Mouse (Mus musculus): ENCODE measurements around the gene Abce1. TPM values are rescaled to one million over a fixed set of nuclear protein-coding genes. Genes with fewer than 3 reads are reported as not detected.
"Not testable (repeated sequence)": the region's sequence is repeated elsewhere in the genome, so short reads cannot be mapped to it uniquely, and the experiment has no call there.

Gene Abce1
- polyA plus RNA-seq, 1 experiment from 2014 or later: 102 TPM

DNA sequence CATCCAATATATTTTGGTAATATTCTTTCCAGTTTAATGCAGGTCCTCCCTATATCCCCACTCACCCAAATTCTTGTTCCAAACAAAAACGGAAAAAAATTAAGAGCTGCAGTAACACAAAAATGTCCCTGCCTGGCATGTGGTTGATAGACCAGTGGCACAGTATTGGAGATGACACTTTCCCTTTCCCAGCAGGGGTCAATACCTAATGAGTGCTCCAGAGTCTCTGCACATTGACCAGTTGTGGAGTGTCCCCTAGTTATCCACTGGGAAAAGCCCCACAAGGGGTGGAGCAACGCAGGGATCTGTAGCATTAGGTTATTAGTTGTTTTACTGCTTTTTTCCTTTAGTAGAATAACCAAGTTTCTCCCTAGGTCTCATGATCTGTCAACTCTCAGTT lies 30.6 kb downstream of the Abce1 start:
- 45% methylated on average over 2 of the region's 2 CpGs for WGBS
- Histone ChIP-seq H3K36me3 (peaks cover 54% of the 10 kb centered on the region), H3K27me3 (ENCODE audit: insufficient read depth, poor library complexity, severe bottlenecking) (no peaks in the 10 kb centered on the region), H3K4me3 (peak overlapping the region; percentile 46), H3K9me3 (no peaks in the 10 kb centered on the region), H3K4me1 (replicated peaks) (peaks cover 12% of the 10 kb centered on the region), H3K27ac (no peak overlapping the region)
- DNase-seq (ENCODE audit: low spot score): no peak

DNA sequence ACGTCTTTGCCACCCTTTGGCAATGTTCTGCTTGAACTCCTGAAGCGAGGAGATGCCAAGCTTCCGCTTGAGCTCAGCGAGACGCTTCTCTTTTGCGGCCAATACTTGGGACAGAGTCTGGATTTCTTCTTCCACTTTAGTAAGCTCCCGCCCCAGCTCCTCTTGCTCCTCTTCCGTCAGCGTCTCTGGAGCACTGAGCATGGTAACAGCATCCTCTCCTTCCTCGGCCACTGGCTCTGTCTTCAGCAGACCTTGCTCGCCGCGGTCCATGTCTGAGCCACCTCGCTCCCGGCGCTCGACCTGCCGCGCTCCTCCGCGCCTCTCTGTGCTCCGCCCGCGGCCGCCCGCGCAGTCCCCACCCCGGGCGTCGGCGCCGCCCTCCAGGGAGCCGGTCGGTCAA lies 31.0 kb downstream of the Abce1 start:
- Histone ChIP-seq H3K4me3 (peak overlapping the region; percentile 46), H3K9me3 (no peaks in the 10 kb centered on the region), H3K27ac (no peak overlapping the region), H3K4me1 (replicated peaks) (peaks cover 12% of the 10 kb centered on the region), H3K27me3 (ENCODE audit: insufficient read depth, poor library complexity, severe bottlenecking) (no peaks in the 10 kb centered on the region), H3K36me3 (peaks cover 52% of the 10 kb centered on the region)
- WGBS: 13% methylated on average over 34 of the region's 34 CpGs
- DNase-seq (ENCODE audit: low spot score): peak; percentile 20

DNA sequence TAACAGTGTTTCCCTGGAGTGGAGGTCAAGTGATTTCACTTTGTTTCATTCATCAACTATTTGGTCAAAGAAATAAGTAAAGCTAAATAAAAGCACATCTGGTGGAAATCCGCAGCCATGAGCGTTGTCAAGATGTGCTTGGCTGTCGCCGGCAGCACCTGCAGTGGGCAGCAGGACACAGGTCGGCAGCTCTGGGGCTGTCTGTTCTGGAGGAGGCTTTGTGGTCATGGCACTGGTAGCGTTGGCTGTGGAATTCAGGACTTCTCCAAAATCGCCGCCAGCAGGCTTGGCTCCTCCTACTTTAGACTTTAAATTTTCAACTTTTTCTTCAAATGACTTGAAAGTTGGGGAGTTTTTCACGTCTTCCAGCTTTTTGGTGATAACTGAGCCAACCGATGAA lies 31.5 kb downstream of the Abce1 start:
- not testable (repeated sequence) for DNase-seq (ENCODE audit: low spot score); H3K27me3 ChIP-seq (ENCODE audit: insufficient read depth, poor library complexity, severe bottlenecking); H3K9me3 ChIP-seq; H3K27ac ChIP-seq
- peaks cover 52% of the 10 kb centered on the region for H3K36me3 ChIP-seq
- H3K4me1 ChIP-seq (replicated peaks): peaks cover 12% of the 10 kb centered on the region
- WGBS: 50% methylated on average over 10 of the region's 10 CpGs
- H3K4me3 ChIP-seq: 0 out of 2 replicates have a peak overlapping the region, but pooled peaks have one; percentile 46

DNA sequence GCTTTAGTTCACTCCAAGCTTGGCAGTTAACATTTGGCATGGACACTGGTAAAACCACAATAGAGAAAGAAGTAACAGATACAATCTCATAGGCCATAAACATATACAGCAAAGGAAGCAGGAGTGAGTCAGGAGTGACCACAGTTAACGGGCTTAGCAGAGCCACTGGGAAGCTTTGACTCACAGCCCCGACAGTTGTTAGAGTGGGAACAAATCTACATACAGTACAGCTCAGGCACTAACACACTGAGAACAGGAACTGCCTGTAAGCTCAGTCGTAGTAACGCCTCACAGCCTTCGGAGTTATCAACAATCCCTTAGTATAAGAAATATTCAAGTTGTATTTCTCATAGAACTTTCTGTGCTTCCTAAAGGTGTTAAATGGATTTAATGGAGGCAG lies 32.5 kb downstream of the Abce1 start:
- no peak for DNase-seq (ENCODE audit: low spot score)
- peaks cover 51% of the 10 kb centered on the region for H3K36me3 ChIP-seq
- no peaks in the 10 kb centered on the region for H3K27me3 ChIP-seq (ENCODE audit: insufficient read depth, poor library complexity, severe bottlenecking)
- H3K9me3 ChIP-seq: no peaks in the 10 kb centered on the region
- H3K4me1 ChIP-seq (replicated peaks): peaks cover 12% of the 10 kb centered on the region
- 73% methylated on average over 5 of the region's 5 CpGs for WGBS
- H3K27ac ChIP-seq: no peak overlapping the region
- H3K4me3 ChIP-seq: no peak overlapping the region

DNA sequence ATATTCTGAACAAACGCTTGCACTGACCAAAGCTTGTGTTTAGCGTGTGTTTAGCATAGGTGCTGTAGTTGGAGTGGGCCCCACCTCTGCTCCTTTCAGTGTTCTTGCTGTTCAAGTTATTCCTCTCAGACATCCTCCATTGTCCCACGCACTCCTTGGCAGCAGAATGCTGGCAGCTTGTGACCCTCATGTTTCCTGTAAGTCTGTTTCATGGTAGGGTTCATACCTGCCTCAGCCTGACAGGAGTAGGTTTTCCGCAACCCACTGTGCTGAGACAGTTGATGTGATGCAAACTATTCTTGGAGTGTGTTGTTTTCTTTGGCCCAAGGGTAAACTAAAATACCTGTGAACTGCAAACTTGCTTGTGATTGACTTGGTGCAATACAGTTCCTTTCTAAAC lies 35.1 kb downstream of the Abce1 start:
- Histone ChIP-seq H3K9me3 (no peaks in the 10 kb centered on the region), H3K27ac (no peak overlapping the region), H3K36me3 (peaks cover 51% of the 10 kb centered on the region), H3K27me3 (ENCODE audit: insufficient read depth, poor library complexity, severe bottlenecking) (no peaks in the 10 kb centered on the region), H3K4me3 (no peak overlapping the region), H3K4me1 (replicated peaks) (peaks cover 12% of the 10 kb centered on the region)
- WGBS: 90% methylated on average over 4 of the region's 4 CpGs
- no peak for DNase-seq (ENCODE audit: low spot score)

DNA sequence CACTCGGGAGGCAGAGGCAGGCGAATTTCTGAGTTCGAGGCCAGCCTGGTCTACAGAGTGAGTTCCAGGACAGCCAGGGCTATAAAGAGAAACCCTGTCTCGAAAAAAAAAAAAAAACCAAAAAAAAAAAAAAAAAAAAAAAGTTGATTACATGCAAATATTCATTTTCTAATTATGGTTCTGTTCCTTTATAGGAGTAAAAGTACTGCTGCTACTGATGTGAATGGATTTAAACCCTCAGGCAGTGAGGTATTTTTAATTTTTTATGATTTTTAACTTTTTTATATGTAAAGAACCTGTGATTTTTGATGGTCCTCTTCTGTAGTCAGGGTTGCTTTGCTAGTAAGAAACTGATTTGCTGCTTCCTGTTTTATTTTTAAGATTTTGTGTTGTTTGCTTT lies 52.8 kb downstream of the Abce1 start:
- not testable (repeated sequence) for H3K9me3 ChIP-seq; H3K27ac ChIP-seq; H3K4me3 ChIP-seq; H3K27me3 ChIP-seq (ENCODE audit: insufficient read depth, poor library complexity, severe bottlenecking); DNase-seq (ENCODE audit: low spot score); H3K4me1 ChIP-seq (replicated peaks)
- H3K36me3 ChIP-seq: peaks cover 92% of the 10 kb centered on the region
- 94% methylated on average over 4 of the region's 4 CpGs for WGBS

DNA sequence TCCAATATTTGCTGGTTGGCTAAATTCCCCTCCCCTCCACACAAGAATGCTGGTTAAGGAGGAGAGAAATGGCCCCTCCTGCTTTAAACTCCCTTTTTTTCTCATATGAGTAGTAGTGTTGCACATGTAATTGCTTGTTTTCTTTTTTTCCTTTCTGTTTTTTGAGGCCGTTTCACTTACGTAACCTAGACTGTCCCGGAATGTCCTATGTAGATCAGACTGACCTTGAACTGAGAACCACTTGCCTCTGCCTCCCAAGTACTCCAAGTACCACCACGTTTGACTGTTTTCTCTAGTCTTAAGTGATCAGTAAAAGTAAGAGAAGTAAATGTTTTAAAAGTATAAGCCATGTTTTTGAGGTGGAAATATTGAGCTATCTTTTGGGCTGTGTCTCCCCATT lies 57.8 kb downstream of the Abce1 start:
- WGBS: 95% methylated on average over 4 of the region's 4 CpGs
- Histone ChIP-seq H3K27me3 (ENCODE audit: insufficient read depth, poor library complexity, severe bottlenecking) (no peaks in the 10 kb centered on the region), H3K9me3 (no peaks in the 10 kb centered on the region), H3K36me3 (peaks cover 84% of the 10 kb centered on the region), H3K4me3 (no peak overlapping the region), H3K4me1 (replicated peaks) (no peaks in the 10 kb centered on the region), H3K27ac (no peak overlapping the region)
- no peak for DNase-seq (ENCODE audit: low spot score)

DNA sequence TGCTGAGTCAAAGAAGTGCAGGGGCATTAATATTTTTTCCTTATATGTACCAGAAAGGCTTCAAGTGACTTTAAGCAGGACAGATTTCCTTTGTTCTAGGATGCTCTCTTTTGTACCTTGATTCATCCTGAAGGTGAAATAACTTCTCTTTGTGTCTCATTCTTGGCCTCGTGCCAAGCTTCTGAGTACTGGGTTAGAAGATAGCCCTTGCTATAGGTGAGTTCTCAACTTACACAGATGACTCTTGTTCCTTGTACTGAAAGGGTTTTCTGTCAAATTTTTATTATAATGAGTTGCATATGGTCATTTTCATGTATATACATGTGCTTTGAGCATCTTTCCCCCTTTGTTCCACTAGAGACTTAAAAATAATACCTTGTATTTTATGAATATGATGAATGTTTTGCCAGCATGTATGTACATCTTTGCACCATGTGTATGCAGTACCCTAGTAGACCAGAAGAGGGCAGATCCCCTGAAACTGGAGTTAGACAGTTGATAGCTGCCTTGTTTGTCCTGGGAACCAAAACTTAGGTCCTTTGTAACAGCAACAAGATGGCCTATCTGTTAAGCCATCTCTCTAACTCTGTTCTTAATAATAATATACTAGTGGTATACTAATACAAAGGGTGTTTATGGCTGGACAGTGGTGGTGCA lies 61.3 kb downstream of the Abce1 start:
- Histone ChIP-seq H3K36me3 (peaks cover 92% of the 10 kb centered on the region), H3K27me3 (ENCODE audit: insufficient read depth, poor library complexity, severe bottlenecking) (no peaks in the 10 kb centered on the region), H3K9me3 (no peaks in the 10 kb centered on the region), H3K4me3 (no peak overlapping the region), H3K27ac (no peak overlapping the region), H3K4me1 (replicated peaks) (no peaks in the 10 kb centered on the region)
- WGBS: 86% methylated on average over 1 of the region's 1 CpGs
- no peak for DNase-seq (ENCODE audit: low spot score)

DNA sequence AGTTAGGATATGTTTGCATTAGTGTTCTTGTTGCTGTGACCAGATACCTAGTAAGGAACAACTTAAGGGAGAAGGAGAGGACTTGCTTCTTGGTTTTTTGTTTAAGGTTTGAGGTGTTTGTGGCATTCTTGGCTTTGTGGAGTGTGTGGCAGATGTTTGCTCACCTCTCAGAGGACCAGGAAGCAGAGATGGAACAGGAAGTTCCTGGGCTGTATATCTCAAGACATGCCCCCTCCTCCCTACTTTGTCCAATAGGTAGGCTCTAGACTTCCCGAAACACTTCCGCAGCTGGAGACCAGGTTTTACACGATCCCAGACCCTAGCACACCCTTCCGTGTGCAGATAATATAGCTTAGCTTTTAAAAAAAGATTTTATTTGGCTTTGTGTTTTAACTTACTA lies 62.0 kb downstream of the Abce1 start:
- H3K9me3 ChIP-seq: no peaks in the 10 kb centered on the region
- no peaks in the 10 kb centered on the region for H3K4me1 ChIP-seq (replicated peaks)
- peaks cover 92% of the 10 kb centered on the region for H3K36me3 ChIP-seq
- no peak overlapping the region for H3K27ac ChIP-seq
- WGBS: 95% methylated on average over 4 of the region's 4 CpGs
- no peaks in the 10 kb centered on the region for H3K27me3 ChIP-seq (ENCODE audit: insufficient read depth, poor library complexity, severe bottlenecking)
- no peak for DNase-seq (ENCODE audit: low spot score)
- no peak overlapping the region for H3K4me3 ChIP-seq

DNA sequence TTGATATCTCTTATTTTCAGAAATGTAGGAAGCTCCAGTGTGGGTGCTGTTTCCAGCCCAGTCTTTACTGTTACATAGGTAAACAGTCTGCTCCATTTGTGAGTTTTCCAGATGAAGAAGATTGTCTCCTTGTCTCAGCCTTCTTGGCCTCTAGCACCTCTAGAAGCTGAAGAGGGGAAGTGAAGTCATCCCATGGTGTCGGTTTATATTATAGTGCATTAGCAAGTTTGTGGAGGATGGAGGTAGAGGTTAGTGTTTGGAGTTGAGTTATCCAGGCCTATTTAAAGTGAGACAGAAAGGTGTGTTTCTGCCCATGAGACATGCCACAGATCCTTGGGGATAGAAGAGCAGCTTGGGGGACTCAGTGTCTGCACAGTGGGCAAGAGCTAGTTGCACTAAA lies 70.4 kb downstream of the Abce1 start:
- H3K27me3 ChIP-seq (ENCODE audit: insufficient read depth, poor library complexity, severe bottlenecking): no peaks in the 10 kb centered on the region
- peaks cover 30% of the 10 kb centered on the region for H3K36me3 ChIP-seq
- H3K9me3 ChIP-seq: no peaks in the 10 kb centered on the region
- DNase-seq (ENCODE audit: low spot score): no peak
- H3K4me1 ChIP-seq (replicated peaks): peaks cover 27% of the 10 kb centered on the region
- no peak overlapping the region for H3K27ac ChIP-seq
- peak overlapping the region; percentile 92 for H3K4me3 ChIP-seq
- 45% methylated on average over 1 of the region's 1 CpGs for WGBS

DNA sequence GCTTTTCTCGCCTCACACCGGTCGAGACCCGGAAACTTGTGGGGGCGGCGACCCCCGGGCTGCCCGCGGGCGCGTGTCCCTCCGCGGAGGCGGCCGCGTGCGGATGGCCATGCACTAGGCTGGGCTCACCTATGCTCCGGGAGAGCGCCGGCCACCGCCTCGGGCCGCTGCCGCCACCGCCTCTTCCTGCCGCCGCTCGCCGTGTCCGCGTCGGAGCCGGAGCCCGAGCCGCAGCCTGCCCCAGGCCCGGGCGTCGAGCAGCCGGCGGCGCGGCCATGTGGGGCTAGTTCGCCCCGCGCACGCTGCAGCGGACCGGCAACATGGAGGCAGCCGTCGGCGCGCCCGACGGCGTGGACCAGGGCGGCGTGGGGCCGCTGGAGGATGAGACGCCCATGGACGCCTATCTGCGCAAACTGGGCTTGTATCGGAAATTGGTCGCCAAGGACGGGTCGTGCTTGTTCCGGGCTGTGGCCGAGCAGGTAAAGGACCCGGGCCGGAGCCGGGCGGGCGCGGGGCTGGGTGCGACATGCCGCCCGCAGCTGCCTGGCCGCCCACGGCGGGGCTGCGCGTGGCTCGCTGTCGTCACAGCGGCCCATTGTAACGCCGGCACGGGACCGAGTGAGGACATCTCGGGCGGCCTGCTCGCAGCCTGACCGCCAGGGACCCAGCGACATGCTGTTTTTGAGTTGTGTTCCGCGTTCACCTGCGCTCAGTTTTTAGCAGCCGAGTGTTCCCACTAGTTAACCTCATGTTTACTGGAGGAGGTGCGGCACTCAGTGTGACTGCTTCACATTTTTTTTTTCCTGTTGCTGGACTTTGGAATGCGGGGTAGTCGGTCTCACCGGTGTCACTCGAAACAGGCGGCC lies 71.7 kb downstream of the Abce1 start, which contains the start of gene Otud4:
Otud4 (plus strand) TSS at position 33 of the 866 bp plus-strand sequence.
- no peaks in the 10 kb centered on the region for H3K27me3 ChIP-seq (ENCODE audit: insufficient read depth, poor library complexity, severe bottlenecking)
- H3K27ac ChIP-seq: peak within 1 kb of the TSS; percentile 98
- H3K36me3 ChIP-seq: peaks cover 17% of the 10 kb centered on the region
- DNase-seq (ENCODE audit: low spot score): peak; percentile 64
- peaks cover 27% of the 10 kb centered on the region for H3K4me1 ChIP-seq (replicated peaks)
- H3K4me3 ChIP-seq: peak within 1 kb of the TSS; percentile 92
- WGBS: under 1% methylated on average over 103 of the region's 103 CpGs
- no peaks in the 10 kb centered on the region for H3K9me3 ChIP-seq

DNA sequence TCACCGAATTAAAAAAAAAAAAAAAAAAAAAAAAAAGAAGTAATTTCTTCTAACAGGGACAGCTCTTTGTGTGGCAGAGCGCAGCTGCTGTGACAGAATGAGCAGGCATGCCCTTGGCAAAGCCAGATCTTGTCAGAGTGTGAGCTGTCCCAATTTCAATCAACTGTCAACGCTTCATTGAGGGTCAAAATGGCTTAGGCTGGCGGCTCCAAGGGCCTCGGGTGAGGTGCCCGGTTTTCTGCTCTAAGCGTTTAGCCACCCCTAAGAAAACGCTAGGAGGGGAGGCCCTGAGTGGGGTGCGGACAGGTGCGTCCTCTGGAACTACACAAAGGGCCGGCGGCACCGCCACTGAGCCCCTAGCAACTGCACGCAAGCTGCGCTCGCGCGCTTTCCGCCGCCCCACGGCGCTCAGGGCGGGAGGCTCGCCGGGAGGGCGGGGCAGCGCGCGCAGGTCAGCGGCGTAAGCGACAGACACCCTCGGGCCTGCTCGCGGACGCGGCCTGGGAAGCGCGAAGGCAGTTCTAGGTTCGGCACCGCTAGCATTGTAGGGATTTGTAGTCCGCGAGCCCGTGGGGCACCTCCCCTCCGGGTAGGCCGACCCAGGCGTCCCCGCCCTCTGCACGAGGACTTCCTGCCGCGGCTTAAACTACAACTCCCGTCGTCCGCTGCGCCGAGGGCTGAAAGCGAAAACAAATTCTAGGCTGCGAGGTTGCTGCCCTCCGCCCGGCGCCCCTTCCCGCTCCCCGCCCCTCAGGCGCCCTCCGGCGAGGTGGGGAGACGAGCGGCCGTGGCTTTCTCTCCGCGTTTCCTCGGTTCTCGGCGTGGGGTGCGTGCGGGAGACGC lies 72.6 kb downstream of the Abce1 start:
- no peaks in the 10 kb centered on the region for H3K27me3 ChIP-seq (ENCODE audit: insufficient read depth, poor library complexity, severe bottlenecking)
- peaks cover 8% of the 10 kb centered on the region for H3K36me3 ChIP-seq
- H3K27ac ChIP-seq: peak overlapping the region; percentile 98
- DNase-seq (ENCODE audit: low spot score): peak; percentile 98
- H3K4me3 ChIP-seq: peak overlapping the region; percentile 92
- no peaks in the 10 kb centered on the region for H3K9me3 ChIP-seq
- WGBS: under 1% methylated on average over 77 of the region's 77 CpGs
- peaks cover 27% of the 10 kb centered on the region for H3K4me1 ChIP-seq (replicated peaks)
